ENCODE assay signal across 8 mouse cellular contexts in the genomic region with DNA sequence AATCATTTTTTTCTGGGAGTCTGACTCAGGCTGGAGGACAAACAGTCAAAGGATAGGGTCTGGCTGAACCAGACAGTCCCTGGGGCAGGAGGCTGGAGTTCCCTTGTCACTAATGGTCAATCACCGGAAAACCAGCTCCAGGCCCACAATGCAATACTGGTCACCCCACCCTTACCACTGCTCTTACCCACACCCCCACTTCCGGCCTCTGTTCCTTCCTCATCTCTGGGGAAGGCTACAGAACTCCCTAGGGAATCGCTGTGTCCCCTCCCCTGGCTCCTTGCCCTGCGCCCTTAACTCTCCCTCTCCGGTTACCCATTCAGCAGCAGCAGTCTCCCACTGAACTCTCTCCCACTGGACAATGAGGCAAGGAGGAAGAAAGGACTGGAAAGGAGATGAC. TPM values are rescaled to one million over a fixed set of nuclear protein-coding genes. Genes with fewer than 3 reads are reported as not detected.
DNase-seq lines count a peak whose midpoint lies in the region; ATAC-seq and TF ChIP-seq lines count a peak whose summit lies in the region.

No protein-coding gene starts in this region.

- H3K4me1 ChIP-seq in testis, adult 2 months (ENCODE audit: control insufficient read depth, insufficient read depth, low read length) = peaks cover 12% of the 10 kb centered on the region
- H3K4me1 ChIP-seq in heart, embryonic 14.5 days (ENCODE audit: control insufficient read depth in 2 of 2, insufficient read depth in 2 of 2, low read length in 2 of 2) = peaks cover 30 to 35% of the 10 kb centered on the region in 2 experiments
- peaks cover 35% of the 10 kb centered on the region for H3K4me1 ChIP-seq in kidney, postnatal 0 days (replicated peaks; ENCODE audit: insufficient read depth, low read length)
- peaks cover 30% of the 10 kb centered on the region for H3K4me1 ChIP-seq in stomach, embryonic 15.5 days

- peak overlapping the region; percentile 12; the same call in 1 of the 2 replicates for H3K4me3 ChIP-seq in testis, adult 2 months (ENCODE audit: control insufficient read depth, low read depth, low read length)
- no peak overlapping the region for H3K4me3 ChIP-seq in heart, embryonic 14.5 days (ENCODE audit: control insufficient read depth in 1 of 2, insufficient read depth in 1 of 2, low read depth in 1 of 2, low read length in 2 of 2)
- peak overlapping the region; percentile 6; the same call in 1 of the 2 replicates for H3K4me3 ChIP-seq in kidney, postnatal 0 days (replicated peaks; ENCODE audit: low read depth, low read length)
- H3K4me3 ChIP-seq in stomach, embryonic 15.5 days (replicated peaks) = no peak overlapping the region

- peak overlapping the region; percentile 61 for H3K4me2 ChIP-seq in heart, embryonic 14.5 days (ENCODE audit: low read length)
- peak overlapping the region; percentile 41 for H3K4me2 ChIP-seq in kidney, postnatal 0 days (ENCODE audit: low read length)
- peak overlapping the region; percentile 52 for H3K4me2 ChIP-seq in stomach, embryonic 15.5 days

- peak; percentile 57; the same call in 1 of the 2 replicates for ATAC-seq in heart, embryonic 14.5 days (ENCODE audit: insufficient number of reproducible peaks, insufficient read depth, low FRiP score, low read depth)
- no peak; the same call in 1 of the 2 replicates for ATAC-seq in kidney, postnatal 0 days (replicated peaks; ENCODE audit: low FRiP score, low read depth)
- peak; percentile 38 for ATAC-seq in stomach, embryonic 15.5 days (ENCODE audit: insufficient read depth, low FRiP score, low read depth)

- no peak for TF ChIP-seq CTCF in testis, adult 2 months (IDR thresholded peaks at IDR 0.05; ENCODE audit: control insufficient read depth, insufficient read depth, insufficient replicate concordance, low read depth, low read length)
- no peak for TF ChIP-seq CTCF in kidney, postnatal 0 days (IDR thresholded peaks at IDR 0.05; ENCODE audit: low read depth)

- H3K9ac ChIP-seq in heart, embryonic 14.5 days (ENCODE audit: low read length) = peak overlapping the region; percentile 66
- H3K9ac ChIP-seq in kidney, postnatal 0 days (ENCODE audit: low read depth, low read length) = 0 out of 2 replicates have a peak overlapping the region, but pooled peaks have one; percentile 9
- no peak overlapping the region for H3K9ac ChIP-seq in stomach, embryonic 15.5 days

- no peaks in the 10 kb centered on the region for H3K36me3 ChIP-seq in testis, adult 2 months (ENCODE audit: control insufficient read depth, insufficient read depth, low read length)
- no peaks in the 10 kb centered on the region for H3K36me3 ChIP-seq in heart, embryonic 14.5 days (ENCODE audit: control insufficient read depth, insufficient read depth, low read length)
- no peaks in the 10 kb centered on the region for H3K36me3 ChIP-seq in kidney, postnatal 0 days (ENCODE audit: insufficient read depth, low read length)
- no peaks in the 10 kb centered on the region for H3K36me3 ChIP-seq in stomach, embryonic 15.5 days

- DNase-seq in testis, postnatal 14 days (ENCODE audit: low spot score) = no peak
- DNase-seq in embryo, embryonic 11 days = peak; percentile 23
- DNase-seq in kidney, postnatal 0 days (ENCODE audit: low spot score) = peak; percentile 85
- peak; percentile 91 for DNase-seq in lung, postnatal 36 days
- no peak for DNase-seq in urinary bladder, adult 18-20 months (ENCODE audit: low spot score in 2 of 2)

- peak overlapping the region; percentile 5; the same call in 1 of the 2 replicates for H3K27ac ChIP-seq in testis, adult 2 months (ENCODE audit: control insufficient read depth, insufficient read depth, low read depth, low read length)
- H3K27ac ChIP-seq in heart, embryonic 14.5 days (replicated peaks in 1 of 2; ENCODE audit: control insufficient read depth in 1 of 2, insufficient read depth in 1 of 2, low read depth in 2 of 2, low read length in 2 of 2) = peak overlapping the region; percentile 76 to 91
- peak overlapping the region; percentile 90 for H3K27ac ChIP-seq in kidney, postnatal 0 days
- peak overlapping the region; percentile 91 for H3K27ac ChIP-seq in stomach, embryonic 15.5 days

- no peak for TF ChIP-seq POLR2A in testis, adult 2 months (IDR thresholded peaks at IDR 0.05; ENCODE audit: control insufficient read depth, low read depth, low read length)

- no peaks in the 10 kb centered on the region for H3K27me3 ChIP-seq in testis, adult 2 months (ENCODE audit: control insufficient read depth, insufficient read depth, low read length)
- no peaks in the 10 kb centered on the region for H3K27me3 ChIP-seq in heart, embryonic 14.5 days (ENCODE audit: control insufficient read depth, insufficient read depth, low read length)
- no peaks in the 10 kb centered on the region for H3K27me3 ChIP-seq in kidney, postnatal 0 days (ENCODE audit: insufficient read depth, low read length)
- no peaks in the 10 kb centered on the region for H3K27me3 ChIP-seq in stomach, embryonic 15.5 days (replicated peaks)

- 32% methylated on average over 5 of the region's 5 CpGs for WGBS in heart, embryonic 14.5 days
- 12% methylated on average over 5 of the region's 5 CpGs for WGBS in kidney, postnatal 0 days
- 26% methylated on average over 5 of the region's 5 CpGs for WGBS in stomach, embryonic 15.5 days

- H3K9me3 ChIP-seq in heart, embryonic 14.5 days (ENCODE audit: control insufficient read depth, low read length) = no peaks in the 10 kb centered on the region
- H3K9me3 ChIP-seq in kidney, postnatal 0 days (replicated peaks; ENCODE audit: low read length) = no peaks in the 10 kb centered on the region
- H3K9me3 ChIP-seq in stomach, embryonic 15.5 days = no peaks in the 10 kb centered on the region

RNA-seq across cellular contexts. Expression of a gene that starts 4.0 kb away (rescaled TPM):
- not detected in 2 replicates for polyA plus RNA-seq in testis, adult 2 months (2012; rRNA removed)
- not detected in 2 replicates for polyA plus RNA-seq in heart, embryonic 14.5 days (2014; fragmentation: Nextera tagmentation; extraction: Ambion mirVana)
- polyA plus RNA-seq in kidney, postnatal 0 days (2015; fragmentation: Nextera tagmentation; extraction: Ambion mirVana) = not detected in 2 replicates
- polyA plus RNA-seq in stomach, embryonic 15.5 days (2015; fragmentation: Nextera tagmentation; extraction: Ambion mirVana) = not detected in 2 replicates

RNA-seq across cellular contexts. Expression of a gene that starts 4.0 kb away (rescaled TPM):
- polyA plus RNA-seq in testis, adult 2 months (2012; rRNA removed) = 696 and 816 TPM in 2 replicates
- not detected in 2 replicates for polyA plus RNA-seq in heart, embryonic 14.5 days (2014; fragmentation: Nextera tagmentation; extraction: Ambion mirVana)
- polyA plus RNA-seq in kidney, postnatal 0 days (2015; fragmentation: Nextera tagmentation; extraction: Ambion mirVana) = not detected in 2 replicates
- polyA plus RNA-seq in stomach, embryonic 15.5 days (2015; fragmentation: Nextera tagmentation; extraction: Ambion mirVana) = not detected in 2 replicates

RNA-seq across cellular contexts. Expression of a gene that starts 9.7 kb away (rescaled TPM):
- 4.3 TPM in 2 replicates for polyA plus RNA-seq in testis, adult 2 months (2012; rRNA removed)
- polyA plus RNA-seq in heart, embryonic 14.5 days (2014; fragmentation: Nextera tagmentation; extraction: Ambion mirVana) = 0.19 TPM in 1 of 2 replicates, not detected in the other
- polyA plus RNA-seq in kidney, postnatal 0 days (2015; fragmentation: Nextera tagmentation; extraction: Ambion mirVana) = 16.5 and 20.0 TPM in 2 replicates
- polyA plus RNA-seq in stomach, embryonic 15.5 days (2015; fragmentation: Nextera tagmentation; extraction: Ambion mirVana) = 47.5 and 50.8 TPM in 2 replicates

RNA-seq across cellular contexts. Expression of a gene that starts 26.0 kb away (rescaled TPM):
- polyA plus RNA-seq in testis, adult 2 months (2012; rRNA removed) = 30.3 and 36.1 TPM in 2 replicates
- polyA plus RNA-seq in heart, embryonic 14.5 days (2014; fragmentation: Nextera tagmentation; extraction: Ambion mirVana) = 2.2 and 2.7 TPM in 2 replicates
- polyA plus RNA-seq in kidney, postnatal 0 days (2015; fragmentation: Nextera tagmentation; extraction: Ambion mirVana) = 4.5 and 4.9 TPM in 2 replicates
- 2.4 and 3.1 TPM in 2 replicates for polyA plus RNA-seq in stomach, embryonic 15.5 days (2015; fragmentation: Nextera tagmentation; extraction: Ambion mirVana)

RNA-seq across cellular contexts. Expression of a gene that starts 44.3 kb away (rescaled TPM):
- polyA plus RNA-seq in testis, adult 2 months (2012; rRNA removed) = 46.5 TPM in 2 replicates
- polyA plus RNA-seq in heart, embryonic 14.5 days (2014; fragmentation: Nextera tagmentation; extraction: Ambion mirVana) = 14.6 and 16.7 TPM in 2 replicates
- 13.9 and 18.6 TPM in 2 replicates for polyA plus RNA-seq in kidney, postnatal 0 days (2015; fragmentation: Nextera tagmentation; extraction: Ambion mirVana)
- 9.3 and 12.2 TPM in 2 replicates for polyA plus RNA-seq in stomach, embryonic 15.5 days (2015; fragmentation: Nextera tagmentation; extraction: Ambion mirVana)

Comparison
In these comparisons a context has a peak if more than half of its experiments do, and no peak if none do; other contexts are left out.
1. H3K27ac ChIP-seq: peak in every context shown above with its lines; median percentile 91 in stomach, embryonic 15.5 days; 90 in kidney, postnatal 0 days; 84 in heart, embryonic 14.5 days; 5 in testis, adult 2 months.
2. H3K4me3 ChIP-seq: peak in testis, adult 2 months (single experiment) and kidney, postnatal 0 days (single experiment); none in heart, embryonic 14.5 days (0 of 2) and stomach, embryonic 15.5 days (single experiment).
3. DNase-seq: peak in embryo, embryonic 11 days (single experiment), kidney, postnatal 0 days (single experiment) and lung, postnatal 36 days (single experiment); none in testis, postnatal 14 days (single experiment) and urinary bladder, adult 18-20 months (0 of 2).
4. RNA of a gene that starts 4.0 kb away (polyA plus RNA-seq): 696 to 816 TPM in testis, adult 2 months; not detected in heart, embryonic 14.5 days, not detected in kidney, postnatal 0 days and not detected in stomach, embryonic 15.5 days; every median in the first group is over 100 times any median in the second.
5. Peak in every context shown above with its lines, with median percentiles within 50 percentile points of each other: H3K4me2 ChIP-seq.